Mouse (Mus musculus): ENCODE measurements around the gene H2afv.

Gene H2afv

GRCm38 (mm10) chr11:6388126-6388725 lies 56.0 kb downstream of the H2afv start:
- no peak for DNase-seq

- no peak for DNase-seq
Measured at GRCm38 (mm10) chr11:6380916-6381315, 63.3 kb downstream of the H2afv start.

Measured in kidney, adult 11 months (tissue).